Mouse (Mus musculus): ENCODE measurements around the gene Klf6.

The Klf6 gene

DNA sequence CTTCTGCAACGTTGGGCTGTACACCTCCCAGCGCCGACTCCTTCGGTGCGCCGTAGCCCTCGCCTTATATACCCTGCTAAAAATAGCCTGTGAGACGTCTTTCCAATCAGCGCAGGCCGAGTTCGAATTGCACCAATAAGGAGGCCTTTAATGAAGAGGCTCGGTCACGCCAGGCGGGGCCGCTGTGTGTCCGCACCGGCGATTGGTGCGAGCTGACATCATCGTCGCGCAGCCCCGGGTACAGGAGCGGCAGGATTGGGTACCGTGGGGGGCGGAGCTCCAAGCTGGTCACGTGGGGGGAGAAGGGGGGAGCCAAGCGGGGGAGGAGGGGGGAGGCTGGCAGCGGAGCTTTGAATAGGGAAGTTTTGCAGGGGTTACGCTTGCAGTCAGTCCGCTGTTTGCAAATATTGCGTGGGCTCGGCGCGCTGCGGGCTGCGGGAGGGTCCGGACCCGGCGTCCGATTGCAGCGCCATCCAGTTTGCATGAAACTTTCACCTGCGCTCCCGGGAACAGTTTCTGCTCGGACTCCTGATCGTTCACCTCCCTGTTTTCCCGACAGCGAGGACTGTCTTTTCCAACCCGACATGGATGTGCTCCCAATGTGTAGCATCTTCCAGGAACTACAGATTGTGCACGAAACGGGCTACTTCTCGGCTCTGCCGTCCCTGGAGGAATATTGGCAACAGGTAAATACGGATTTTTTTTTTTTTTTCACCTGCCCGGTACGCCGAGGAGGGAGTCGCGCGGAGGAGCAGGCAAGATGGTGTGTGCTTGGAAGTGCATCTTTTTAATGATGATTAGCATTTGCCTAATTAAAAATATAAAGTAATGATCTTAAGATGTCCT lies at the start of gene Klf6:
Klf6 (plus strand) TSS at position 326 of the 846 bp plus-strand sequence.
- peak; percentile 95 to 100 for DNase-seq (ENCODE audit: low spot score in 2 of 2)

DNA sequence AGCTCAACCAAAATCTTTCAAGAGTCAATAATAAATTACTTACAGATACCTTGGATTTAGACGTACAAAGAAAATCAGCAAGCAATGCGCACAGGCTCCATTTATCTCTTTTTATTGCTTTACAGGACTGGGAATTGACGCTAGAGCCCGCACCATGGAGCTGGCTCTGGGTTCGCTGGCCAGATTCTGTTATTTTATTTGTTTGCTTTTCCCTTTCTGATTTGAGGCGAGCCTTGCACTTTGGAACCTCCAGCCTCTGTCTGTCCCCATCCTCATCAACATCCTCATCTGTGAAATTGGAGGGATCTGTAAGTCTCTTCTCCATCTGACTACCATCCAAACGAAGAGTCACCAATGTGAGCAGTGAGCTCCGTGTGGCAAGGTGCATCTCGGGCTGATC lies 47.8 kb upstream of the Klf6 start:
- DNase-seq (ENCODE audit: low spot score in 2 of 2): no peak

GRCm38 (mm10) chr13:5817250-5817649 lies 44.0 kb upstream of the Klf6 start:
- no peak for DNase-seq (ENCODE audit: low spot score in 2 of 2)

GRCm38 (mm10) chr13:5819173-5819572 lies 42.1 kb upstream of the Klf6 start:
- no peak for DNase-seq (ENCODE audit: low spot score in 2 of 2)

- no peak for DNase-seq (ENCODE audit: low spot score in 2 of 2)
These were observed 38.7 kb upstream of the Klf6 start for GRCm38 (mm10) chr13:5822586-5822985.

DNA sequence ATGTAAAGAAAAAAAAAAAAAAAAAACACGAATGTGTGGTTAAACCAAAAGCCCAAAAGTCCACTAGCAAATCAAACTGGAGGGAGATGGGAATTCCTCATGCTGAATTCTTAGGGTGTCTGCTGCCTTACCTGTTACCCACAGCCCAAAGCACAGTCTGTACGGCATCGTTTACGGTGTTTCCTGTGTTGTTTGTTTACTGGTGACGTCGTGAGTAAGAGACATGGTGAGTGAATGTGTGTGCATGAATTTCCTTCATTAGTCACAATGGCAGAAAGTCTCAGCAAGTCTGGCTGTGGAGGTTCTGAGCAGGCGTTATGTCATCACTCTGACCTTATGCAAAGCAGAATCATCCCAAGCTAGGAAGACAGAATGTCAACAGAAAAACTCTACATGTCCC lies 38.1 kb upstream of the Klf6 start:
- no peak for DNase-seq (ENCODE audit: low spot score in 2 of 2)

DNA sequence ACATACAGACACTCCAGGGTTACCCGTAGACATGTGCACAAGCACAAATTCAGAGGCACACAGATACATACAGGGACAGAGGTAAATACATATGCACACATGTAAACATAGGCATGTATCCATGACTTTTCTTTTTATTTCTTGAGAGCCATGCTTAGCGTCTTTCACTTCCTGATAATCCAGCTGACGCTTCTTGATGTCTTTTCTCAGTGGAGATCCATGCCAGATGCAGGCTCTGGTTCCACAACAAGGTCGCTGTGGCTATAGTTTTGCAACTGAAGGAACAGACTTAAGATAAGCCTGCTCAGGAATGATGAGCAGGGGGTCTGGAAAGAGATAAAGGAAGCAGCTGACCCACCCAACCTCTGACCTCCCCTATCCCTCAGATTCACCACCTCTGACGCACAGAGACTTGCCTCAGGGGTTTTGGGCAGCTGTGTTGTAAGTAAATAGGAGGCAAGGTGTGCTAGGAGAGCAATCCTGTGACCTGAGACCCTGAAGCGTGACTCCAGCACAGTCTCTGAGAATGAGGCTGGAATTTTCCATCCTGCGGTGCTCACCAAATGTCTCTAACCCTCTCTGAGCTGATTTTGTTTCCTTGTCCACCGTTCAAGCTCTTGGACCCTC lies 37.0 kb upstream of the Klf6 start:
- DNase-seq (ENCODE audit: low spot score in 2 of 2): no peak

GRCm38 (mm10) chr13:5826170-5826827 lies 35.0 kb upstream of the Klf6 start:
- no peak for DNase-seq (ENCODE audit: low spot score in 2 of 2)

DNA sequence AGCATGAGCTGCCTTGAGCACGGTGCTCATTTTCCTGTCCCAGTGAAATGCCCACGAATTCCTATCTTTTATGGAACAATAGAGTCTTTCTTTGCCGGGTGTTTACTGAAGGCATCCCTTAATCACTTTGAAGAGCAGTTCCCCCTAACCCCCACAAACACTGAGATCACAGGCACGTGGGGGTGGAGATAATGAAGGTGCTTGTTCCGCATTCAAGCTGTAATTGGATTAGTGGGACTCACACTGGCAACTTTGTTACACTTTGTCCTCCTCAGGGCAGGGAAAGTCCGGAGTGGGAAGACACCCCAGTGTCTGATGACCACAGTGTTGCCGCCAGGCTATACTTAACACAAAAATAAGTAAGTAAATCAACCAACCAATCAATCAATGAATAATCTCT lies 29.3 kb upstream of the Klf6 start:
- DNase-seq (ENCODE audit: low spot score in 2 of 2): no peak

- DNase-seq (ENCODE audit: low spot score in 2 of 2): no peak
These were observed 24.0 kb upstream of the Klf6 start for GRCm38 (mm10) chr13:5837174-5837777.

- peak in 1 of 2 experiments; percentile 71 for DNase-seq (ENCODE audit: low spot score in 2 of 2)
These were observed 19.9 kb upstream of the Klf6 start for GRCm38 (mm10) chr13:5841418-5841817.

GRCm38 (mm10) chr13:5842911-5843310 lies 18.4 kb upstream of the Klf6 start:
- DNase-seq (ENCODE audit: low spot score in 2 of 2): no peak

DNA sequence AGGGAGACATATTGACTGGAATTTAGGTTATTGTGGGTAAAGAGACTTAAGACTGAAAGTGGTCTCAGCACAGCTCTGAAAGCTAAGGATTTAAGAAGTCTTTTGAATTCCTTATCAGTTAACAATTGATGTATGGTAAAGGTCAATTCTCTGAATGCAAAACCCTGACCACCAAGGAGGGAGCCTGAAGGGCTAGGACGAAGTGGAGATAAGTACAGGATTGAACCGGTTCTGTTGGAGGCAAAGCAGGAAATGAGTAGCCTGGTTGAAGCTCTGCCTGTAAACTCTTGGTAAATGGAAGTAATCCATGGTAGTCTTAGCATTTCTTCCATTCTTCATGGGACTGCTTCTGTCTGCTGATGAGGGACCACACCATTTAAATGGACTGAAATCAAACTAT lies 17.5 kb upstream of the Klf6 start:
- DNase-seq (ENCODE audit: low spot score in 2 of 2): no peak

GRCm38 (mm10) chr13:5844338-5844737 lies 16.9 kb upstream of the Klf6 start:
- DNase-seq (ENCODE audit: low spot score in 2 of 2): no peak

GRCm38 (mm10) chr13:5845161-5845590 lies 16.1 kb upstream of the Klf6 start:
- DNase-seq (ENCODE audit: low spot score in 2 of 2): peak; percentile 50 to 70

GRCm38 (mm10) chr13:5845605-5846004 lies 15.7 kb upstream of the Klf6 start:
- DNase-seq (ENCODE audit: low spot score in 2 of 2): no peak

DNA sequence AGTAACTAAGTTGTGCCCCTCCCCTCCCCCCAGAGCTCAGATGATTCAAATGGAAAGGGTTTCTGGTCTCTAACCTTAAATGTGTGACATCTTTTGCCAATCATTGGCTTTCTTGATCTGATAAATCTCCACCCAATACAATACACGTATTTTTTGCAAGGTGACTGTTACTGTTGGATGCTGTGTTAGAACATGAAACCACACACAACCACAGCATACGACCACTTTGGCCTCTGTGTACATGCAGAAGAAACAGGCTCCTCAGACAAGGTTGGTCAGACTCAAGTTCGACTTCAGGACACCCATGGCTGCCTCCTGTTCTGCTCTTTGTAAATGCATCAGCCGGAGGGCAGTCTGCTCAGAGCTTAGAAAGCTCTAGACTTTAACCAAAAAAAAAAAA lies 14.4 kb upstream of the Klf6 start:
- DNase-seq (ENCODE audit: low spot score in 2 of 2): no peak

DNA sequence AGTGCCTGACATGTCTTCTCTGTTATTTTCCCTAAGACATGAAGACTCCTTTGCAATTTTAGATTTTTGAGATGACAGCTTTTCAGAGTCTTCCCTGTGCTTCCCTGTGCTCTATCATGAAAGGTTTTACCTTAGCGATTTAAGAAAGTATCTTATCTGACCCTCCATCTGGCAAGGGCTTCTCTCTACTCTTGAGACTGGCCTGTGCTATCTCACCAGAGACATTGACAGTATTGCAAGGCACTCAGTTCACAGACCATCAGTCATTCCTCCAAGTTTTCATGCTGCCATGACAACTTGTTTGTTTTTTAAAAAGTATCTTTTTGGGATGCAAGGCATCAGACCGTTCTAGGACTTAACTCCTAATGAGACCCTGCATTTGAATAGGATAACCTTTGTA lies 13.5 kb upstream of the Klf6 start:
- DNase-seq (ENCODE audit: low spot score in 2 of 2): no peak

DNA sequence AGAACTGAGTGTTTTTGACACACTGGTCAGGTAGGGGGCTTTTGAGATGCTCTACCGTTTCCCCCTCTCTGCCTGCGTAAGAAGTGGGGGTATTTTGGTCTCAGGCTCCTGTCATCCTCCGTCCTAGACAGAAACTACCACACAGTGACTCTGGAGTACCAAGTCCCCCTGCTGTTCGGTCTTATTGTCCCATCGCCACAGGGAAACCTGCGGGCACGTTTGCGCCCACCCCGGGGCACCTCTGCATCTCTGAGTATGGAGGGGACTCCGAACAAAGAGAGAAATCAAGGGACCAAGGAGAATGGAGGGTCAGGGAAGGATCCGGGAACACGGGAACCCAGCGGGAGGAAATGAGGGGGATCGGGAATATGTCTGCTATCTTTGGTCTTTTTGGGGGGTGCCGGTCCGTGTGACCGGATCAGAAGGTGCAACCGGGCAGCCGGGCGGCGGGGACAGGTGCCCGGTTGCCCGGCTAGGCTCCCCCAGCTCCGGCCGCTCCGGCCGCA lies 578 bp upstream of the Klf6 start:
- DNase-seq (ENCODE audit: low spot score in 2 of 2): peak in 1 of 2 experiments; percentile 63

- peak in 1 of 2 experiments; percentile 61 for DNase-seq (ENCODE audit: low spot score in 2 of 2)
These were observed 832 bp downstream of the Klf6 start for GRCm38 (mm10) chr13:5862003-5862625.

GRCm38 (mm10) chr13:5862626-5863407 lies 1.5 kb downstream of the Klf6 start:
- no peak for DNase-seq (ENCODE audit: low spot score in 2 of 2)
